Mouse (Mus musculus) CH12.LX (cell line): ENCODE measurements at regions not wholly inside any gene's neighbourhood (a gene's known extent, or its start where the extent isn't known, plus 50 kb on each side); places are given as distances from the start of the nearest gene placed in this dataset.

ENCODE experiments used
- DNase-seq: peaks from one replicate; pipeline ENCODE4 v3.0.0-alpha.2; 2013; ENCODE audit errors: extremely low read depth
- H3K27ac ChIP-seq: 2 replicates; pipeline ENCODE4 v1.5.1; 2012; ENCODE audit warnings: low read depth, mild to moderate bottlenecking, control low read depth, moderate library complexity; ENCODE audit not compliant: insufficient read depth
- H3K27me3 ChIP-seq: replicated peaks from 2 replicates; pipeline ENCODE3; 2012; ENCODE audit warnings: inconsistent platforms
- H3K36me3 ChIP-seq, 2 experiments: replicated peaks in 1 of 2; 2 replicates each; pipeline versions ENCODE3 to v1.6.1; 2012; ENCODE audit warnings: inconsistent platforms in 1 of 2, low read length in 1 of 2, mild to moderate bottlenecking in 1 of 2, mixed read lengths in 1 of 2, moderate library complexity in 1 of 2; ENCODE audit not compliant: control insufficient read depth in 1 of 2, insufficient read depth in 1 of 2
- H3K4me1 ChIP-seq, 2 experiments: 2 replicates each; pipeline ENCODE4 v1.6.1; 2012; ENCODE audit warnings: inconsistent platforms in 1 of 2, moderate library complexity in 1 of 2; ENCODE audit not compliant: insufficient read depth in 2 of 2, control insufficient read depth in 1 of 2
- H3K4me2 ChIP-seq: 2 replicates; pipeline ENCODE4 v1.6.1; 2012; ENCODE audit warnings: low read depth, mild to moderate bottlenecking, control low read depth; ENCODE audit not compliant: poor library complexity, insufficient read depth, severe bottlenecking
- H3K4me3 ChIP-seq, 3 experiments: fragments of 150-350 bp in 1 of 3; sonication (generic) in 1 of 3; replicated peaks in 1 of 3; 2 replicates each; pipeline versions ENCODE3 to v1.5.1; 2011 to 2012; ENCODE audit warnings: low read depth in 2 of 3, low read length in 2 of 3, mild to moderate bottlenecking in 2 of 3, moderate library complexity in 2 of 3, control low read depth in 1 of 3, improper control_type of control experiment in 1 of 3, inconsistent platforms in 1 of 3, mixed read lengths in 1 of 3; ENCODE audit not compliant: poor library complexity in 1 of 3
- H3K79me2 ChIP-seq: replicated peaks from 2 replicates; pipeline ENCODE4 v1.6.1; 2012; ENCODE audit warnings: mild to moderate bottlenecking, moderate library complexity; ENCODE audit not compliant: control insufficient read depth, poor library complexity, insufficient read depth, severe bottlenecking; ENCODE audit errors: extremely low read depth
- H3K9ac ChIP-seq: 2 replicates; pipeline ENCODE4 v1.6.1; 2012; ENCODE audit warnings: low read depth, mild to moderate bottlenecking, control low read depth, moderate library complexity; ENCODE audit not compliant: insufficient read depth
- H3K9me3 ChIP-seq: replicated peaks from 2 replicates; pipeline ENCODE3; 2012; ENCODE audit warnings: low read length, inconsistent platforms, mixed read lengths
- BHLHE40 ChIP-seq: IDR thresholded peaks from 2 replicates; pipeline ENCODE4 v1.6.1; 2011; ENCODE audit warnings: mild to moderate bottlenecking, low read depth, low read length, improper control_type of control experiment
- CTCF ChIP-seq, 2 experiments: IDR thresholded peaks in 1 of 2; conservative IDR thresholded peaks in 1 of 2; 2 replicates each; pipeline ENCODE4 v1.5.1; 2011 to 2012; ENCODE audit warnings: low read depth in 2 of 2, low read length in 2 of 2, improper control_type of control experiment in 1 of 2, inconsistent platforms in 1 of 2, mild to moderate bottlenecking in 1 of 2, moderate library complexity in 1 of 2
- E2F4 ChIP-seq: IDR thresholded peaks from 2 replicates; pipeline ENCODE4 v1.6.1; 2011; ENCODE audit warnings: low read depth, low read length, improper control_type of control experiment; ENCODE audit not compliant: insufficient replicate concordance
- ETS1 ChIP-seq: conservative IDR thresholded peaks from 2 replicates; pipeline ENCODE4 v1.6.1; 2012; ENCODE audit warnings: low read depth, mild to moderate bottlenecking, inconsistent platforms, low read length, improper control_type of control experiment, moderate library complexity
- GABPA ChIP-seq: IDR thresholded peaks from 2 replicates; pipeline ENCODE4 v1.6.1; 2012; ENCODE audit warnings: low read depth, low read length, improper control_type of control experiment, inconsistent platforms; ENCODE audit not compliant: insufficient replicate concordance
- IRF4 ChIP-seq: IDR thresholded peaks from 2 replicates; pipeline ENCODE4 v1.6.1; 2014; ENCODE audit warnings: low read depth, mild to moderate bottlenecking, inconsistent platforms, low read length, improper control_type of control experiment
- KAT2A ChIP-seq: IDR thresholded peaks from 2 replicates; pipeline ENCODE4 v1.6.1; 2012; ENCODE audit warnings: low read length, improper control_type of control experiment, inconsistent platforms; ENCODE audit not compliant: insufficient replicate concordance
- MAFK ChIP-seq: IDR thresholded peaks from 2 replicates; pipeline ENCODE4 v1.6.1; 2011; ENCODE audit warnings: low read length, improper control_type of control experiment; ENCODE audit not compliant: insufficient replicate concordance
- MXI1 ChIP-seq: IDR thresholded peaks from 2 replicates; pipeline ENCODE4 v1.6.1; 2011; ENCODE audit warnings: mild to moderate bottlenecking, low read depth, low read length, improper control_type of control experiment
- MYC ChIP-seq: IDR thresholded peaks from 2 replicates; pipeline ENCODE4 v1.6.1; 2011; ENCODE audit warnings: low read depth, mild to moderate bottlenecking, improper control_type of control experiment, low read length
- NRF1 ChIP-seq: IDR thresholded peaks from 2 replicates; pipeline ENCODE4 v1.6.1; 2014; ENCODE audit warnings: low read depth, mild to moderate bottlenecking, inconsistent platforms, low read length, improper control_type of control experiment, moderate library complexity
- PAX5 ChIP-seq: IDR thresholded peaks from 2 replicates; pipeline ENCODE4 v1.6.1; 2012; ENCODE audit warnings: low read length, inconsistent platforms, mixed read lengths
- POLR2AphosphoS2 ChIP-seq: IDR thresholded peaks from 2 replicates; pipeline ENCODE4 v1.6.1; 2011; ENCODE audit warnings: low read depth, low read length, improper control_type of control experiment
- TBP ChIP-seq: conservative IDR thresholded peaks from 2 replicates; pipeline ENCODE4 v1.6.1; 2011; ENCODE audit warnings: low read depth, low read length, improper control_type of control experiment
- TCF12 ChIP-seq: IDR thresholded peaks from 2 replicates; pipeline ENCODE4 v1.6.1; 2014; ENCODE audit warnings: low read depth, mild to moderate bottlenecking, inconsistent platforms, low read length, improper control_type of control experiment
- USF2 ChIP-seq: conservative IDR thresholded peaks from 2 replicates; pipeline ENCODE4 v1.6.1; 2011; ENCODE audit warnings: low read depth, low read length, improper control_type of control experiment
- ZKSCAN1 ChIP-seq: IDR thresholded peaks from 2 replicates; pipeline ENCODE4 v1.6.1; 2012; ENCODE audit warnings: low read depth, inconsistent platforms, low read length, improper control_type of control experiment, borderline replicate concordance
- ZNF384 ChIP-seq: IDR thresholded peaks from 2 replicates; pipeline ENCODE4 v1.6.1; 2012; ENCODE audit warnings: low read depth, low read length, improper control_type of control experiment, inconsistent platforms
- dilution Hi-C: fragments of 300-500 bp; cut with MboI; formaldehyde crosslinking; loops from 2 replicates; pipeline ENCODE4 v1.14.3; 2020; ENCODE audit warnings: low sequenced_read_pairs; ENCODE audit not compliant: extremely low pct_unique_long_range_greater_than_20kb, extremely low pct_ligation_motif_present
- in situ Hi-C: fragments of 300-500 bp; cut with MboI; formaldehyde crosslinking; loops from 3 replicates; pipeline ENCODE4 v1.14.3; 2019; ENCODE audit warnings: low sequenced_read_pairs, low pct_ligation_motif_present, low pct_unique_long_range_greater_than_20kb, mixed read lengths

GRCm38 (mm10) chr13:29108214-29108613 lies 154.7 kb upstream of the Sox4 start:
- H3K9ac ChIP-seq, result no peak overlapping the region
- H3K36me3 ChIP-seq, result no peaks in the 10 kb centered on the region
- H3K9me3 ChIP-seq, result peaks cover 3% of the 10 kb centered on the region
- H3K4me2 ChIP-seq, result peak overlapping the region; percentile 67
- peak; percentile 12 for DNase-seq
- H3K27ac ChIP-seq, result no peak overlapping the region
- H3K27me3 ChIP-seq, result no peaks in the 10 kb centered on the region
- peaks cover 18 to 41% of the 10 kb centered on the region in 2 experiments for H3K4me1 ChIP-seq
- dilution Hi-C loops, result no loop called here
- H3K79me2 ChIP-seq, result no peaks in the 10 kb centered on the region
- TF ChIP-seq ZNF384, result peak; percentile 27; the same call in 1 of the 2 replicates
- no peak for TF ChIP-seq IRF4
- TF ChIP-seq MAFK, result 0 out of 2 replicates have a peak, but pooled peaks have one; percentile 25
- 0 out of 2 replicates have a peak, but pooled peaks have one; percentile 13 for TF ChIP-seq BHLHE40
- H3K4me3 ChIP-seq, result no peak overlapping the region
- in situ Hi-C loops, result loop anchor here (25.0 kb wide), 1 partner anchor 504 kb away; no protein-coding TSS in a partner anchor

GRCm38 (mm10) chr13:29092166-29092565 lies 138.7 kb upstream of the Sox4 start:
- dilution Hi-C loops, result no loop called here
- H3K9ac ChIP-seq, result no peak overlapping the region
- TF ChIP-seq CTCF (conservative IDR thresholded peaks at IDR 0.05 in 1 of 2, IDR thresholded peaks at IDR 0.05 in 1 of 2; ENCODE audit: low read depth in 2 of 2, low read length in 2 of 2), result no peak
- TF ChIP-seq PAX5, result no peak

GRCm38 (mm10) chr13:29086854-29087253 lies 133.3 kb upstream of the Sox4 start:
- H3K4me2 ChIP-seq, result no peak overlapping the region
- TF ChIP-seq GABPA (no peak), ZKSCAN1 (no peak), USF2 (no peak), TBP (no peak), KAT2A (no peak), TCF12 (no peak), POLR2AphosphoS2 (no peak), MAFK (no peak), CTCF (conservative IDR thresholded peaks at IDR 0.05 in 1 of 2, IDR thresholded peaks at IDR 0.05 in 1 of 2; ENCODE audit: low read depth in 2 of 2, low read length in 2 of 2) (no peak), MXI1 (no peak), E2F4 (no peak), MYC (no peak), ETS1 (no peak), NRF1 (no peak), ZNF384 (no peak)
- TF ChIP-seq, all 38 proteins: peak for 0
- no peaks in the 10 kb centered on the region for H3K9me3 ChIP-seq
- no peak for DNase-seq
- no peaks in the 10 kb centered on the region for H3K27me3 ChIP-seq
- dilution Hi-C loops (no loop called here), in situ Hi-C loops (no loop called here)
- H3K4me1 ChIP-seq, result peaks cover 0 to 7% of the 10 kb centered on the region in 2 experiments; a peak in 2 of 4 replicates
- H3K79me2 ChIP-seq, result no peaks in the 10 kb centered on the region
- H3K27ac ChIP-seq, result no peak overlapping the region
- H3K36me3 ChIP-seq, result no peaks in the 10 kb centered on the region
- H3K4me3 ChIP-seq, result no peak overlapping the region
- no peak overlapping the region for H3K9ac ChIP-seq

More at GRCm38 (mm10) chr13:29092166-29092565, 138.7 kb upstream of the Sox4 start:
- no peaks in the 10 kb centered on the region for H3K9me3 ChIP-seq
- peaks cover 0 to 3% of the 10 kb centered on the region in 2 experiments; a peak in 1 of 4 replicates for H3K4me1 ChIP-seq
- in situ Hi-C loops, result no loop called here
- H3K27ac ChIP-seq, result no peak overlapping the region
- DNase-seq, result no peak
- no peak overlapping the region for H3K4me2 ChIP-seq
- no peaks in the 10 kb centered on the region for H3K79me2 ChIP-seq
- no peaks in the 10 kb centered on the region for H3K27me3 ChIP-seq
- no peak overlapping the region for H3K4me3 ChIP-seq
- H3K36me3 ChIP-seq, result no peaks in the 10 kb centered on the region
